Mouse (Mus musculus) embryonic fibroblast, embryonic 13.5 days (primary cell): ENCODE measurements around the gene Cckbr.

Source experiments
- CTCF ChIP-seq: IDR thresholded peaks from 2 replicates; pipeline ENCODE4 v1.5.1; 2011; ENCODE audit warnings: mild to moderate bottlenecking, control low read depth, low read length, moderate library complexity, borderline replicate concordance; ENCODE audit not compliant: insufficient read depth
- POLR2A ChIP-seq: IDR thresholded peaks from 2 replicates; pipeline ENCODE4 v1.6.1; 2011; ENCODE audit warnings: low read depth, mild to moderate bottlenecking, control low read depth, low read length, moderate library complexity

GRCm38 (mm10) chr7:105380329-105380728, 45.2 kb upstream of the Cckbr start:
- no peak for TF ChIP-seq CTCF
- TF ChIP-seq POLR2A: no peak
